Mouse (Mus musculus): ENCODE results near the gene Hspbap1. TPM values are rescaled to one million over a fixed set of nuclear protein-coding genes. Genes with fewer than 3 reads are reported as not detected.

Gene Hspbap1
- polyA plus RNA-seq, 1 experiment from 2014 or later: 18.5 TPM

GRCm38 (mm10) chr16:35832926-35833325 is 62.8 kb downstream of the Hspbap1 start:
- 73% methylated on average over 3 of the region's 3 CpGs for WGBS
- Histone ChIP-seq H3K4me2 (replicated peaks; ENCODE audit: low read depth, low read length) (no peak overlapping the region), H3K4me1 (ENCODE audit: control insufficient read depth, insufficient read depth, low read length) (no peaks in the 10 kb centered on the region), H3K27ac (ENCODE audit: low read depth, low read length) (no peak overlapping the region), H3K4me3 (ENCODE audit: low read length) (no peak overlapping the region), H3K27me3 (ENCODE audit: control insufficient read depth, insufficient read depth, low read length) (no peaks in the 10 kb centered on the region), H3K9ac (ENCODE audit: low read depth, low read length) (no peak overlapping the region), H3K36me3 (ENCODE audit: control insufficient read depth, insufficient read depth, low read length) (0 out of 2 replicates have a peak, but pooled peaks cover under 1% of the 10 kb centered on the region), H3K9me3 (ENCODE audit: control insufficient read depth, low read length) (0 out of 2 replicates have a peak, but pooled peaks cover 4% of the 10 kb centered on the region)
- ATAC-seq (ENCODE audit: low FRiP score, low TSS enrichment): no peak

GRCm38 (mm10) chr16:35834653-35835052 is 64.5 kb downstream of the Hspbap1 start:
- no peaks in the 10 kb centered on the region for H3K4me1 ChIP-seq (ENCODE audit: control insufficient read depth, insufficient read depth, low read length)
- H3K36me3 ChIP-seq (ENCODE audit: control insufficient read depth, insufficient read depth, low read length): no peaks in the 10 kb centered on the region
- H3K27me3 ChIP-seq (ENCODE audit: control insufficient read depth, insufficient read depth, low read length): no peaks in the 10 kb centered on the region
- no peak overlapping the region for H3K4me2 ChIP-seq (replicated peaks; ENCODE audit: low read depth, low read length)
- H3K9ac ChIP-seq (ENCODE audit: low read depth, low read length): no peak overlapping the region
- no peak overlapping the region for H3K27ac ChIP-seq (ENCODE audit: low read depth, low read length)
- 0 out of 2 replicates have a peak, but pooled peaks cover 4% of the 10 kb centered on the region for H3K9me3 ChIP-seq (ENCODE audit: control insufficient read depth, low read length)
- no peak for ATAC-seq (ENCODE audit: low FRiP score, low TSS enrichment)
- 88% methylated on average over 8 of the region's 8 CpGs for WGBS
- H3K4me3 ChIP-seq (ENCODE audit: low read length): no peak overlapping the region

- WGBS: 27% methylated on average over 1 of the region's 1 CpGs
- Histone ChIP-seq H3K4me3 (ENCODE audit: low read length) (no peak overlapping the region), H3K27me3 (ENCODE audit: control insufficient read depth, insufficient read depth, low read length) (no peaks in the 10 kb centered on the region), H3K36me3 (ENCODE audit: control insufficient read depth, insufficient read depth, low read length) (no peaks in the 10 kb centered on the region), H3K9me3 (ENCODE audit: control insufficient read depth, low read length) (0 out of 2 replicates have a peak, but pooled peaks cover 4% of the 10 kb centered on the region), H3K27ac (ENCODE audit: low read depth, low read length) (no peak overlapping the region), H3K9ac (ENCODE audit: low read depth, low read length) (no peak overlapping the region), H3K4me1 (ENCODE audit: control insufficient read depth, insufficient read depth, low read length) (no peaks in the 10 kb centered on the region), H3K4me2 (replicated peaks; ENCODE audit: low read depth, low read length) (no peak overlapping the region)
- no peak for ATAC-seq (ENCODE audit: low FRiP score, low TSS enrichment)
Observed at GRCm38 (mm10) chr16:35839680-35840079, 69.5 kb downstream of the Hspbap1 start.

- Histone ChIP-seq H3K4me3 (ENCODE audit: low read length) (no peak overlapping the region), H3K9me3 (ENCODE audit: control insufficient read depth, low read length) (no peaks in the 10 kb centered on the region), H3K27ac (ENCODE audit: low read depth, low read length) (no peak overlapping the region), H3K27me3 (ENCODE audit: control insufficient read depth, insufficient read depth, low read length) (no peaks in the 10 kb centered on the region), H3K4me1 (ENCODE audit: control insufficient read depth, insufficient read depth, low read length) (no peaks in the 10 kb centered on the region), H3K36me3 (ENCODE audit: control insufficient read depth, insufficient read depth, low read length) (no peaks in the 10 kb centered on the region), H3K9ac (ENCODE audit: low read depth, low read length) (no peak overlapping the region), H3K4me2 (replicated peaks; ENCODE audit: low read depth, low read length) (no peak overlapping the region)
- no peak for ATAC-seq (ENCODE audit: low FRiP score, low TSS enrichment)
Observed at GRCm38 (mm10) chr16:35847138-35847537, 77.0 kb downstream of the Hspbap1 start.

- no peak for ATAC-seq (ENCODE audit: low FRiP score, low TSS enrichment)
- no peak overlapping the region for H3K9ac ChIP-seq (ENCODE audit: low read depth, low read length)
Observed at GRCm38 (mm10) chr16:35855846-35856245, 85.7 kb downstream of the Hspbap1 start.

GRCm38 (mm10) chr16:35856766-35857165 is 86.6 kb downstream of the Hspbap1 start:
- H3K27ac ChIP-seq (ENCODE audit: low read depth, low read length): no peak overlapping the region
- H3K4me3 ChIP-seq (ENCODE audit: low read length): no peak overlapping the region
- no peak overlapping the region for H3K9ac ChIP-seq (ENCODE audit: low read depth, low read length)
- H3K27me3 ChIP-seq (ENCODE audit: control insufficient read depth, insufficient read depth, low read length): no peaks in the 10 kb centered on the region
- WGBS: 85% methylated on average over 18 of the region's 18 CpGs
- H3K36me3 ChIP-seq (ENCODE audit: control insufficient read depth, insufficient read depth, low read length): no peaks in the 10 kb centered on the region
- no peak for ATAC-seq (ENCODE audit: low FRiP score, low TSS enrichment)
- H3K4me1 ChIP-seq (ENCODE audit: control insufficient read depth, insufficient read depth, low read length): no peaks in the 10 kb centered on the region; the same call in 1 of the 2 replicates
- H3K4me2 ChIP-seq (replicated peaks; ENCODE audit: low read depth, low read length): no peak overlapping the region
- H3K9me3 ChIP-seq (ENCODE audit: control insufficient read depth, low read length): no peaks in the 10 kb centered on the region

More at GRCm38 (mm10) chr16:35855846-35856245, 85.7 kb downstream of the Hspbap1 start:
- no peaks in the 10 kb centered on the region; the same call in 1 of the 2 replicates for H3K4me1 ChIP-seq (ENCODE audit: control insufficient read depth, insufficient read depth, low read length)
- no peak overlapping the region for H3K27ac ChIP-seq (ENCODE audit: low read depth, low read length)
- no peaks in the 10 kb centered on the region for H3K36me3 ChIP-seq (ENCODE audit: control insufficient read depth, insufficient read depth, low read length)
- no peaks in the 10 kb centered on the region for H3K27me3 ChIP-seq (ENCODE audit: control insufficient read depth, insufficient read depth, low read length)
- no peaks in the 10 kb centered on the region for H3K9me3 ChIP-seq (ENCODE audit: control insufficient read depth, low read length)
- H3K4me3 ChIP-seq (ENCODE audit: low read length): no peak overlapping the region
- 74% methylated on average over 4 of the region's 4 CpGs for WGBS
- H3K4me2 ChIP-seq (replicated peaks; ENCODE audit: low read depth, low read length): no peak overlapping the region

GRCm38 (mm10) chr16:35860236-35860635 is 90.1 kb downstream of the Hspbap1 start:
- Histone ChIP-seq H3K4me2 (replicated peaks; ENCODE audit: low read depth, low read length) (no peak overlapping the region), H3K27ac (ENCODE audit: low read depth, low read length) (no peak overlapping the region), H3K4me3 (ENCODE audit: low read length) (no peak overlapping the region), H3K9me3 (ENCODE audit: control insufficient read depth, low read length) (no peaks in the 10 kb centered on the region), H3K4me1 (ENCODE audit: control insufficient read depth, insufficient read depth, low read length) (no peaks in the 10 kb centered on the region; the same call in 1 of the 2 replicates), H3K27me3 (ENCODE audit: control insufficient read depth, insufficient read depth, low read length) (no peaks in the 10 kb centered on the region), H3K9ac (ENCODE audit: low read depth, low read length) (no peak overlapping the region), H3K36me3 (ENCODE audit: control insufficient read depth, insufficient read depth, low read length) (no peaks in the 10 kb centered on the region)
- 41% methylated on average over 16 of the region's 16 CpGs for WGBS
- ATAC-seq (ENCODE audit: low FRiP score, low TSS enrichment): no peak

- no peak overlapping the region for H3K4me3 ChIP-seq (ENCODE audit: low read length)
- H3K4me2 ChIP-seq (replicated peaks; ENCODE audit: low read depth, low read length): no peak overlapping the region
- H3K4me1 ChIP-seq (ENCODE audit: control insufficient read depth, insufficient read depth, low read length): no peaks in the 10 kb centered on the region; the same call in 1 of the 2 replicates
- WGBS: 95% methylated on average over 1 of the region's 1 CpGs
- ATAC-seq (ENCODE audit: low FRiP score, low TSS enrichment): no peak
- no peaks in the 10 kb centered on the region for H3K36me3 ChIP-seq (ENCODE audit: control insufficient read depth, insufficient read depth, low read length)
- no peak overlapping the region for H3K27ac ChIP-seq (ENCODE audit: low read depth, low read length)
- no peak overlapping the region for H3K9ac ChIP-seq (ENCODE audit: low read depth, low read length)
- no peaks in the 10 kb centered on the region for H3K9me3 ChIP-seq (ENCODE audit: control insufficient read depth, low read length)
- H3K27me3 ChIP-seq (ENCODE audit: control insufficient read depth, insufficient read depth, low read length): no peaks in the 10 kb centered on the region
Observed at GRCm38 (mm10) chr16:35862057-35862456, 91.9 kb downstream of the Hspbap1 start.

GRCm38 (mm10) chr16:35867726-35868125 is 97.6 kb downstream of the Hspbap1 start:
- H3K27ac ChIP-seq (ENCODE audit: low read depth, low read length): no peak overlapping the region
- no peak overlapping the region for H3K4me2 ChIP-seq (replicated peaks; ENCODE audit: low read depth, low read length)
- H3K9me3 ChIP-seq (ENCODE audit: control insufficient read depth, low read length): no peaks in the 10 kb centered on the region
- H3K4me1 ChIP-seq (ENCODE audit: control insufficient read depth, insufficient read depth, low read length): no peaks in the 10 kb centered on the region
- no peaks in the 10 kb centered on the region for H3K36me3 ChIP-seq (ENCODE audit: control insufficient read depth, insufficient read depth, low read length)
- no peak overlapping the region for H3K9ac ChIP-seq (ENCODE audit: low read depth, low read length)
- no peak for ATAC-seq (ENCODE audit: low FRiP score, low TSS enrichment)
- no peak overlapping the region for H3K4me3 ChIP-seq (ENCODE audit: low read length)
- H3K27me3 ChIP-seq (ENCODE audit: control insufficient read depth, insufficient read depth, low read length): peaks cover 24% of the 10 kb centered on the region
- WGBS: 69% methylated on average over 11 of the region's 11 CpGs

Data from kidney, embryonic 14.5 days (tissue).